Mouse (Mus musculus): ENCODE measurements around the gene Atf6. TPM values are rescaled to one million over a fixed set of nuclear protein-coding genes. Genes with fewer than 3 reads are reported as not detected.

Gene Atf6
- total RNA-seq, 1 experiment = 33.2 TPM

DNA sequence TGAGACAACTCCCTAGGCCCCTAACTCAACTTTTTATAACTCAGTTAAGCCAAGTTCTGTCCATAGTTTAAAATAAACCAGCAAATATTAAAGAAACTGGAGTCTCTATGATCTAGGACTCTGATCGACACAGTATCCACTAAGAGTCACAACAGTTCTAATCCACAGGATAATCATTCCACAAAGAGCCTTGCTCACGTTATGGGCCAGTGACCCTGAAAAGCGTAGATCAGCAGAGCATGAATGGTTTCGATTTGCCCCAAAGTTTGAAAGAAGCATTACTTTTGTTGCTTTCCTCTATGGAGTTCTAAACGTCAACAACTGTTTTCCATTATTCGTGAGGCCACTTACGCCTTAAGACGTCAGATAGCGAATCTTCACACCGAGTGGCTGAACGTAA is 62.9 kb downstream of the Atf6 start:
- Histone ChIP-seq H3K4me1 (ENCODE audit: control insufficient read depth in 2 of 2, insufficient read depth in 2 of 2, low read length in 2 of 2, poor library complexity in 1 of 2) (no peaks in the 10 kb centered on the region), H3K36me3 (ENCODE audit: control insufficient read depth, insufficient read depth, low read length, poor library complexity, severe bottlenecking) (peaks cover 5% of the 10 kb centered on the region; the same call in 1 of the 2 replicates), H3K4me3 (ENCODE audit: insufficient read depth in 1 of 2, low read depth in 1 of 2, low read length in 2 of 2, poor library complexity in 1 of 2, severe bottlenecking in 1 of 2) (no peak overlapping the region), H3K27ac (ENCODE audit: insufficient read depth, low read depth, low read length, poor library complexity, severe bottlenecking) (no peak overlapping the region), H3K9ac (ENCODE audit: insufficient read depth, low read depth, low read length, poor library complexity, severe bottlenecking) (no peak overlapping the region), H3K9me3 (ENCODE audit: control insufficient read depth, insufficient read depth, low read depth, low read length) (0 out of 2 replicates have a peak, but pooled peaks cover 4% of the 10 kb centered on the region)
- in situ Hi-C loops (cut with MboI; ENCODE audit: low sequenced_read_pairs in 2 of 2, unreplicated experiment in 2 of 2) = no loop called here
- TF ChIP-seq ZC3H11A (IDR thresholded peaks at IDR 0.05; ENCODE audit: borderline replicate concordance, low read depth, low read length) (no peak), HCFC1 (IDR thresholded peaks at IDR 0.05; ENCODE audit: borderline replicate concordance, insufficient read depth, low read length) (no peak), ZNF384 (IDR thresholded peaks at IDR 0.05; ENCODE audit: low read depth, low read length) (no peak), MAFK (IDR thresholded peaks at IDR 0.05; ENCODE audit: insufficient read depth, low read depth, low read length) (no peak), CHD2 (IDR thresholded peaks at IDR 0.05; ENCODE audit: low read depth, low read length) (no peak)
- no peak for DNase-seq (ENCODE audit: low read depth, low spot score)

- Histone ChIP-seq H3K4me1 (ENCODE audit: control insufficient read depth in 2 of 2, insufficient read depth in 2 of 2, low read length in 2 of 2, poor library complexity in 1 of 2) (no peaks in the 10 kb centered on the region), H3K4me3 (ENCODE audit: insufficient read depth in 1 of 2, low read depth in 1 of 2, low read length in 2 of 2, poor library complexity in 1 of 2, severe bottlenecking in 1 of 2) (no peak overlapping the region), H3K9me3 (ENCODE audit: control insufficient read depth, insufficient read depth, low read depth, low read length) (0 out of 2 replicates have a peak, but pooled peaks cover 2% of the 10 kb centered on the region), H3K27ac (ENCODE audit: insufficient read depth, low read depth, low read length, poor library complexity, severe bottlenecking) (no peak overlapping the region), H3K9ac (ENCODE audit: insufficient read depth, low read depth, low read length, poor library complexity, severe bottlenecking) (no peak overlapping the region), H3K36me3 (ENCODE audit: control insufficient read depth, insufficient read depth, low read length, poor library complexity, severe bottlenecking) (peaks cover 3% of the 10 kb centered on the region; the same call in 1 of the 2 replicates)
- TF ChIP-seq ZC3H11A (IDR thresholded peaks at IDR 0.05; ENCODE audit: borderline replicate concordance, low read depth, low read length) = no peak
- no peak for TF ChIP-seq MAFK (IDR thresholded peaks at IDR 0.05; ENCODE audit: insufficient read depth, low read depth, low read length)
- TF ChIP-seq ZNF384 (IDR thresholded peaks at IDR 0.05; ENCODE audit: low read depth, low read length) = no peak
- no peak for TF ChIP-seq CHD2 (IDR thresholded peaks at IDR 0.05; ENCODE audit: low read depth, low read length)
- no peak for TF ChIP-seq HCFC1 (IDR thresholded peaks at IDR 0.05; ENCODE audit: borderline replicate concordance, insufficient read depth, low read length)
- DNase-seq (ENCODE audit: low read depth, low spot score) = no peak
- in situ Hi-C loops (cut with MboI; ENCODE audit: low sequenced_read_pairs in 2 of 2, unreplicated experiment in 2 of 2) = no loop called here
These were observed 64.9 kb downstream of the Atf6 start for GRCm38 (mm10) chr1:170802669-170803068.

- Histone ChIP-seq H3K36me3 (ENCODE audit: control insufficient read depth, insufficient read depth, low read length, poor library complexity, severe bottlenecking) (peaks cover 3% of the 10 kb centered on the region; the same call in 1 of the 2 replicates), H3K9me3 (ENCODE audit: control insufficient read depth, insufficient read depth, low read depth, low read length) (no peaks in the 10 kb centered on the region), H3K27ac (ENCODE audit: insufficient read depth, low read depth, low read length, poor library complexity, severe bottlenecking) (no peak overlapping the region), H3K4me1 (ENCODE audit: control insufficient read depth in 2 of 2, insufficient read depth in 2 of 2, low read length in 2 of 2, poor library complexity in 1 of 2) (no peaks in the 10 kb centered on the region), H3K4me3 (ENCODE audit: insufficient read depth in 1 of 2, low read depth in 1 of 2, low read length in 2 of 2, poor library complexity in 1 of 2, severe bottlenecking in 1 of 2) (no peak overlapping the region), H3K9ac (ENCODE audit: insufficient read depth, low read depth, low read length, poor library complexity, severe bottlenecking) (no peak overlapping the region)
- no peak for DNase-seq (ENCODE audit: low read depth, low spot score)
- in situ Hi-C loops (cut with MboI; ENCODE audit: low sequenced_read_pairs in 2 of 2, unreplicated experiment in 2 of 2) = no loop called here
- TF ChIP-seq CHD2 (IDR thresholded peaks at IDR 0.05; ENCODE audit: low read depth, low read length) (no peak), ZC3H11A (IDR thresholded peaks at IDR 0.05; ENCODE audit: borderline replicate concordance, low read depth, low read length) (no peak), ZNF384 (IDR thresholded peaks at IDR 0.05; ENCODE audit: low read depth, low read length) (no peak), HCFC1 (IDR thresholded peaks at IDR 0.05; ENCODE audit: borderline replicate concordance, insufficient read depth, low read length) (no peak), MAFK (IDR thresholded peaks at IDR 0.05; ENCODE audit: insufficient read depth, low read depth, low read length) (no peak)
These were observed 66.9 kb downstream of the Atf6 start for GRCm38 (mm10) chr1:170800694-170801093.

DNA sequence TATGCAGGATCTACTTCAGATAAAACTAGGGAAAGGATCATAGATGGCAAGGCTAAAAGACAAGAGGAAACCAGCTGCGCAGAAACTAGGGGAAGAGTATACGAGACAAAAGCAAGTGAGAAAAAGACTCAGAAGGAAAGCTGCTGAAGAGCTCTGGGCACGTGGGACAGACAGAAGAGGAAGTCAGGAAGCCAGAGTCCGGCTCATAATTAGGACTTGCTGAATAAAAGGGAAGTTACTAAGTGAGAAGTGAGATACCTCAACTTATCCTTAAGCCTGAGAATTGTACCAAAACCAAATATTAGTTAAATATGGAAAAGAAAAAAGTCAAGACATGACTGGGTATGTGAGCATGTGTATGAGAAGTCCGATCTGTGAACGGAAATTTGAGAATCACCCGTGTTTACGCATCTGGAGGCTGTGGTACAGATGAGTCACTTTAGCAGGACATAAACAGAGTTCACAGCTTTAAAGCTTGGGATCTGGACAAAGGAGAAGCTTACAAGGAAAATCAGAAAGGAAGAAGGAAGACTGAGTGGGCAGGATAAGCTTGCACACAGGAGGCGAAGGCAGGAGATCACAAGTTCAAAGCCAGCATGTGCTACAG is 71.7 kb downstream of the Atf6 start:
- Histone ChIP-seq H3K27ac (ENCODE audit: insufficient read depth, low read depth, low read length, poor library complexity, severe bottlenecking) (no peak overlapping the region), H3K9me3 (ENCODE audit: control insufficient read depth, insufficient read depth, low read depth, low read length) (no peaks in the 10 kb centered on the region)
- no peak for DNase-seq (ENCODE audit: low read depth, low spot score)

More for the DNA sequence above, 71.7 kb downstream of the Atf6 start:
- in situ Hi-C loops (cut with MboI; ENCODE audit: low sequenced_read_pairs in 2 of 2, unreplicated experiment in 2 of 2) = no loop called here
- Histone ChIP-seq H3K36me3 (ENCODE audit: control insufficient read depth, insufficient read depth, low read length, poor library complexity, severe bottlenecking) (no peaks in the 10 kb centered on the region), H3K9ac (ENCODE audit: insufficient read depth, low read depth, low read length, poor library complexity, severe bottlenecking) (no peak overlapping the region), H3K4me3 (ENCODE audit: insufficient read depth in 1 of 2, low read depth in 1 of 2, low read length in 2 of 2, poor library complexity in 1 of 2, severe bottlenecking in 1 of 2) (no peak overlapping the region), H3K4me1 (ENCODE audit: control insufficient read depth in 2 of 2, insufficient read depth in 2 of 2, low read length in 2 of 2, poor library complexity in 1 of 2) (peaks cover 4 to 9% of the 10 kb centered on the region in 2 experiments; a peak in 1 of 4 replicates)
- no peak for TF ChIP-seq ZNF384 (IDR thresholded peaks at IDR 0.05; ENCODE audit: low read depth, low read length)
- TF ChIP-seq MAFK (IDR thresholded peaks at IDR 0.05; ENCODE audit: insufficient read depth, low read depth, low read length) = no peak
- no peak for TF ChIP-seq HCFC1 (IDR thresholded peaks at IDR 0.05; ENCODE audit: borderline replicate concordance, insufficient read depth, low read length)
- TF ChIP-seq CHD2 (IDR thresholded peaks at IDR 0.05; ENCODE audit: low read depth, low read length) = no peak
